In genomic region chr1:92934182-92934827, GRCm38 (mm10) we compare ENCODE assay signal across 8 mouse cellular contexts. TPM values are rescaled to one million over a fixed set of nuclear protein-coding genes. Genes with fewer than 3 reads are reported as not detected.
DNase-seq lines count a peak whose midpoint lies in the region; ATAC-seq lines count a peak whose summit lies in the region.

TSS of gene Capn10 (plus strand) at chr1:92934376.

- peak; percentile 98 for DNase-seq in adipocyte (ENCODE audit: low spot score)
- DNase-seq in embryo, embryonic 10 days (ENCODE audit: low spot score): peak; percentile 99
- peak; percentile 82 for DNase-seq in gastrocnemius, postnatal 10 days
- DNase-seq in induced T-regulatory cell, adult 2 months (ENCODE audit: low read depth): peak; percentile 97
- DNase-seq in left cerebral cortex, adult 9 months (ENCODE audit: low spot score in 2 of 2): peak; percentile 93 to 96
- peak; percentile 91 for DNase-seq in right cerebral cortex, postnatal 14 days
- peak; percentile 90 to 92 for DNase-seq in urinary bladder, postnatal 36 days (ENCODE audit: low spot score in 2 of 2)

- ATAC-seq in megakaryocyte progenitor cell, adult 5-6 weeks (replicated peaks; ENCODE audit: poor library complexity): peak; percentile 86

RNA-seq across cellular contexts. Expression of gene Capn10, which starts in this region (rescaled TPM):
- total RNA-seq in gastrocnemius, postnatal 10 days (2021): 1 to 10 TPM; 5.5 to 7.9 TPM
- 4.4 and 6.9 TPM in 2 replicates for total RNA-seq in megakaryocyte progenitor cell, adult 5-6 weeks (2015)
- total RNA-seq in megakaryocyte progenitor cell, adult 5-6 weeks (2017): 8.2 and 9.2 TPM in 2 replicates

Comparison
In these comparisons a context has a peak if more than half of its experiments do, and no peak if none do; other contexts are left out.
1. Peak in every context shown above with its lines: DNase-seq and ATAC-seq.